Mouse (Mus musculus) retina, embryonic 14.5 days (tissue): ENCODE data around the gene Map3k10.
A peak's percentile ranks its signal among the peaks of the same experiment; 100 is the strongest.
"Not testable (repeated sequence)": the region's sequence is repeated elsewhere in the genome, so short reads cannot be mapped to it uniquely, and the experiment has no call there.

Source experiments
- DNase-seq: peaks from one replicate; pipeline ENCODE4 v3.0.0-alpha.2; 2015; ENCODE audit warnings: low spot score

Map3k10 gene

DNA sequence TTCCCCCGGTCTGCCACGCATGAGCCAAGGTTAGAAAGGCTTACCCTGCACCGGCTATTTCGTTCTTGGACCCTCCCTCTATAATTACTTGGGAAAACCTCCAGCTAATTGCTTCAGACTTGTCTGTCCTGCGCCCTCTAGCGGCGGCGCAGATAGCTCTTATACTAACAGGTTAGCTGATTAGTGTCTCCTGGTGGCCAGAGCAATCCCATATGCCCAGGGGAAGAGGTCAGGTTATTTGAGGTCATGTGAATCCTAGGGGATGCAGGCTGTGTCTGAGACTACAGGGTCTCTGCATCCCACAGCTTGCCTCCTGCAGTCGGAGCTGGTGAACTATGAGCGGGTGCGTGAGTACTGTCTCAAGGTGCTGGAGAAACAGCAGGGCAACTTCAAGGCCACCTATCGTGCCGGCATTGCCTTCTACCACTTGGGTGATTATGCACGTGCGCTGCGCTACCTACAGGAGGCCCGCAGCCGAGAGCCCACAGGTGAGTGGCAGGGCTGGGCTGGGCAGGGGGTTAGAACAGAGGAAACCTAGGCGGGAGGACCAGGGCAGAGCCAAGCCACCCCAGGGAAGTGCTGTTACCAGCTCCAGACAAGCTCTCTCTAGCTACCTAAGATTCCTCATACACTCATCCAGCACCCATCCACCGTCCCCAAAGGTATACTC, 19.7 kb downstream of the Map3k10 start:
- DNase-seq = peak; percentile 55

DNA sequence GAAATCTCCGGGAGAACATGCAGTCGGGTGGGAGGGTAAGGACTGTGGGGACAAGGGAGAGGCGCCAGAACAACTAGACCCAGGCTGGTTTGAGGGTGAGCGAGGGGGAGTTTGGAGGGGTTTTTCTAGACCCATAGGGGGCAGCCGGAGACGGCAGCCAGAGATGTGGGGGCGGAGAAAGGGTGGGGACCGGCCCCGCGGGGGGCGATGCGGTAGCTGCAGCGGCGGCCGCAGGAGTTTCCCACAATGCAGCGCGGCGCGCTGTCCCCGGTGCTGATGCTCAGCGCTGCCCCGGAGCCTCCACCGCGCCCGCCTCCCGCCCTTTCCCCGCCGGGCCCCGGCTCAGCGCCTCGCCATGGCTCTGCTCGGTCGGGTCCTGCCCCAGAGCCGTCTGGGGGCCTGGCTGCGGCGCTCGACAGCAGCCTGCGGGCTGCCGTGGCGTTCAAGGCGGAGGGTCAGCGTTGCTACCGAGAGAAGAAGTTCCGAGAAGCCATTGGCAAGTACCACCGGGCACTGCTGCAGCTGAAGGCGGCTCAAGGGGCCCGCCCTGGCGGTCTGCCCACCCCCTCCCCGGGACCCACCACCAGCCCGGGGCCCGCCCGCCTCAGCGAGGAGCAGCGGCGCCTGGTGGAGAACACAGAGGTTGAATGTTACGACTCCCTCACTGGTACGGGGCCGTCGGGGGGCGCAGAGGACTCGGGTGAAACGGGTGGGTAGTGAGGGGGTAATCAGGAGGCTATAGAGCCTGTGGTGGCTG, 20.5 kb downstream of the Map3k10 start, which contains the start of gene Ttc9b:
Ttc9b (plus strand) TSS at position 235 of the 757 bp plus-strand sequence.
- DNase-seq = peak; percentile 81

DNA sequence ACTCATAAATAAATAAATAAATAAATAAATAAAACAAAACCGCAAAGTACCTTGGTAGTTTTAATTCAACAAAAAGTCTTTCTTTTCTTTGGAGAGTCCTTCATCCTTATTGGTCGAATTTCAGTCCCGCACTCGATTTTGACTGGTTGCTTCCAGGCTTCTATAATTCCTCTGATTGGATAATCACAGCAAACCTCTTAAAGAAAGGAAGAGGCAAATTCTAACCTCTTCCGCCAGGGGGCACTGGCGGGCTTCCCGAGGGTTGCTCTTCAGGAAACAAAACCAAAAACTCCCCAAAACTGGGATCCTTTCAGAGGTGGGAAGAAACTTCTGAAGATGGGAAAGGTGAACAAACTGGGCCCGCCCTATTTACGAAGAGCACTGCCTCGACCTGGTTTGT, 23.4 kb downstream of the Map3k10 start:
- peak; percentile 91 for DNase-seq

DNA sequence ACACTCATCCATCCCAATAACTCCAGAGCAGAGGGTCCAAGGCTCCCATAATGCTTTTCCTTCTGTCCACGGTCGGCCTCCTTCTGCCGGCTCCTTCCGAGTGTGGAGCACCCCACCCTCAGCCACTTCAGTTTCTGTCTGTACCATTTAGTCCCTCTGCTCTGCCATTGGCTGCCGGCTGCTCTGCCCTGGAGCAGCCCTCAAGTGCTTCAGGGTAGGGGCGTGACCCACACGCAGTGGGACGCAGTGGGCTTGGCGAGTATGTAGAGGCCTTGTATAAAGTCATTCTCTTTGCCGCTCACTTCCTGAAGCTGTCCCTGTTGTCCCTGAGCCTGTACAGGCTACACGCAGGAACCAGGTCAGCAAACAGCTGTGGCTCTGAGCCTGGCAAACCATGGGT, 24.7 kb downstream of the Map3k10 start:
- no peak for DNase-seq

DNA sequence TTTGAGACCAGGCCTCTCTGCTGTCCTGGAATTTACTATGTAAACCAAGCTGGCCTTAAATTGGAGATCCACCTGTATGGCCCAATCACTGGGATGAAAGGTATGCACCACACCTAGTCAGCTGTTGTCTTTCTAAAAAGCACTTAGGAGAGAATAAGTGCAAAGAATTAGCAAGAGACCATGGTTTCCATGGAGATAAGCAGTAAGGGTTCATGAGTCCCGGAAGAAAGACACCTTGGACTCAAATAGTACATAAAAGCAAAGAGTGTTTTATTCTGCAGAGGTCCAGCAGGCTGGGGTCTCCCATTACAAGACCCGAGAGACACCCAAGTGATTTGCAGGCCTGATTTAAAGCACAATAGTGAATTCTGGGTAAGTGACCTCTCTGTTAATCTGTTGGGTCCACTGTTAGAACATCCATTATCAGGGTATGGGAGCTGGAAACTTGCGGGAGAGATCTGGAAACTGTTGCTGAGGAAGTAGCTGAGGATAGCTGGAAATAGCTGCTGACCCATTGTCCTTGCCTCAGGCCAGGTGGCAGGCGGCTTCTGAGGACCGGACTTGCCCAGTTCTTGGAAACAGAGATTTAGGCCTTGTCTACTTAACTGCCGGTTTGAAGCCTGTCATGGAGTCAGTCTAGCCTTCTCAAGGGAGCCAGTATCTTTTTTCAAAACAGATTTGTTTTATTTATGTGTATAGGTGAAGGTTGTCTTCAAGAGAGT, 27.0 kb downstream of the Map3k10 start:
- no peak for DNase-seq

DNA sequence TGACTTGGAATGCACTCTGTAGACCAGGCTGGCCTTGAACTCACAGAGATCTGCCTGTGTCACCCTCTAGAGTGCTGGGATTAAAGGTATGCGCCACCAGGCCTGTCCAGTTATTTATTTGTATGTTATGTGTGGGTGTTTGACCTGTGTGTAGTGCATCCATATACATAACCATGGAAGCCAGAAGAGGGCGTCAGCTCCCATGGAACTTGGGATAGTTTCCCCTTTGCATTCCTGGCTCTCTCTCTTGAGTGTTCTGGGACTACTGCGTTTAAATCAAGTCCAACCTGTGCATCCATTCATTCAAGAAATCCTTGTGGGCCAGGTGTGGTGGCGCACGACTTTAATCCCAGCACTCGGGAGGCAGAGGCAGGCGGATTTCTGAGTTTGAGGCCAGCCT, 27.9 kb downstream of the Map3k10 start:
- no peak for DNase-seq

DNA sequence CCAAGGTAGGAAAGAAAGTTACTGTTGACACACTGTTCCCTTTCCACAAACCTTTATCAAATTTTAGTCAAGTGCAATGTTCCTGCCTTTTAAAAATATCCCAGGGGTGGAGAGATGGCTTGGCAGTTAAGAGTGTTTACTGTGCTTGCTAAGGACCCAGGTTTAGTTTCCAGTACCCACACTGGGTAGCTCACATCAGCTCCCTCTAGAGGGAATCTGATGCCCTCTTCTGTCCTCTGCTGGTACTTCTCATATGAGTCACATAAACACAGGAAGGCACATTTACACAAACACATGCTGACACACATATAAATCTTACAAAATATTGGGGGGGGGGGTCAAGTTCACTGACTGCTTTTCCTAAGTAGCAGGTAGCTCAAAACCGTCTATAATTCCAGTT, 29.9 kb downstream of the Map3k10 start:
- DNase-seq = no peak

DNA sequence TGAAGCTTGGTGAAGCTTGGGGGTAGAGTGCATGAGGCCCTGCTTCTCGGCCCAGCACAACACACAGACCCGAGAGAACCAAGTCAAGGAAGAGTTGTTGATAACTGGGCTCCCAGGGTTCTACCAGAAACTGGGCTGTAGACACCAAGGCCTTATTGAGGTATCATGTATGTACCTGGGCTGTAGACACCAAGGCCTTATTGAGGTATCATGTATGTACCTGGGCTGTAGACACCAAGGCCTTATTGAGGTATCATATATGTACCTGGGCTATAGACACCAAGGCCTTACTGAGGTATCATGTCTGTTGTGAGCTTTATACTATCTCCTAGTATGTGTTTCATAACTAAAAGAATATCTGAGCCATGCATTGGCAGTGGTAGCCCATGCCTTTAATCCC, 39.3 kb downstream of the Map3k10 start:
- not testable (repeated sequence) for DNase-seq

DNA sequence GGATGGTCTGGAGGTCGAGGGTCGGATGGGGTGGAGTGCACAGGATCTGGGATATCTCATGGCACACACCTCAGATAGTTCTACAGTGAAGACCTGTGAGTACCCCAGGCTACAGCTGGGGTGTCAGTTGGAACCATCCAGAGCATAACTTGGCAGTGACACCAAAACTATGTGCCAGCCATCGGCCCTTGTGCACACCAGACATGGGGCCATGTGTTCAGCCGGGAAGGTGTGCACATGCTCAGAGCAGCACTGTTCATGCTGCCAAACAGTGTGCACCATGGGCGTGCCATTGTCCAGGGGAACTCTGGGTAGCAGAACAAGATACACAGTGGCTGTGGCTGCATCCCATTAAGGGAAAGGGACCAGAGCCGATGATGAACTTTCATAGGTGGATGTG, 39.7 kb downstream of the Map3k10 start:
- DNase-seq = no peak

DNA sequence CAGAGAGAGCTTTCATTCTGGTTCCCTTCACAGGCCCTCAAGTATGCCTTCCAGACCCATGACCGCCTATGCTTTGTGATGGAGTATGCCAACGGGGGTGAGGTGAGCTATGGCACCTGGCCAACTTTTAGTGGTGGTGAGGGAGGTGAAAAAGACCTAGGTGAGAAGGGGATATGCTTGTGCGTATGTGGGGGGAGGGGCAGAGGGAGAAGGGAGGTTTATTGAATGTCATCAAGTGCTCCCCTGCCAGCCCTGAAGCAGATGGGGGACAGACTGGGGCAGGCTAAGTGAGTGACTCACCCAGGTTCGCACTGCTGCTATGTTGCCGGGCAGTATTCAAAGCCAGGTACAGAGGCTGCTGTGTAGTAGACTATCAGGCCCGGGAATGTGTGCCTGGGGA, 41.2 kb downstream of the Map3k10 start:
- DNase-seq = no peak

DNA sequence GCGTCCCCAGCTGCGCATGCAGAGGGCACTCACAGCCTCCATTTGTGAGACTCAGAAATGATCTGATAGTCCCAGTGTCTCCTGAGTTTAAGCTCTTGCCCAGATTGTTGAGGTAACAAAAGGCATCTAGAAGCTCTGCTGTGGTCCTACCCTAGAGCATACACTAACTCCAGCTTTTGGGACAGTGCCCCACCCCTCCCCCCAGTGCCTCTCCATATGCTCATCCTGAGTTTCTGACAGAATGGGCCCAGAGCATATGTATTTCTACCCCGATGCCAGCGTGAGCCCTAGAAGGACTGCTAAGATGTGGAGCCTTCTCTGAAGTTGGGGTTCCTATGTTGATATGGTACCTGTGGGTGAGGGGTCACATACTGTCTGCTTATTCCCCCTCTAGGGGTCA, 43.0 kb downstream of the Map3k10 start:
- no peak for DNase-seq

DNA sequence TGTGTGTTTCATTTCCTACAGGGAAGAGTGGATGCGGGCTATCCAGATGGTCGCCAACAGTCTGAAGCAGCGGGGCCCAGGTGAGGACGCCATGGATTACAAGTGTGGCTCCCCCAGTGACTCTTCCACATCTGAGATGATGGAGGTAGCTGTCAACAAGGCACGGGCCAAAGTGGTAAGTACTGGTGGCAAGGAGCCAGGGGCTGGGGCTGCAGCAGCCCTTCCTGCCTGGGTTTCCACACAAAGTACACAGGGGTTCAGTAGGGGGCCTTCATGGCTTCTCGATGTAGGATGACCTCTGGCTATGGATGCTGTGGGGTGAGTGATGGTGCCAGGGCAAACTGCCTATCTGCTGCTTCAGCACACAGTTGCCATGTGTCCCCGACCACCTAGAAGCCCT, 45.6 kb downstream of the Map3k10 start:
- DNase-seq = not testable (repeated sequence)

DNA sequence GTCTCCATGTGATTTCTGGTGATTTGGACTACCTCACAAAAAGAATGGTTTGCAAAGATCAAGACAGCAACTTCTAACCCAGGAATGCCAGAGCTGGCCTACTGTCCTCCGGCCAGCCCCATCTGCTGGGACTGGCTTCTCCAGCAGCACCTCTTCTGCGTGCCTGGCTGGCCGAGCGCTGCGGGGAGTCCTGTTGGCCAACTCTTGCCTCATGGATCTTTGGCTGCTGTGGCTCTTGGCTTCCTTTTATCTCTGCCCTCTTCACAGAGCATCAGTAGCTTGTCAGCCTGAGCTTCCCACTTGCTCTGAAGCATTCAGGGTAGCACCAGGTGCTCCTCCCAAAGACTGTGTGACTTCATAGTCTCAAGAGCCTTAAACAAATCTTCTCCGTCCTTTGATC, 46.2 kb downstream of the Map3k10 start:
- no peak for DNase-seq

DNA sequence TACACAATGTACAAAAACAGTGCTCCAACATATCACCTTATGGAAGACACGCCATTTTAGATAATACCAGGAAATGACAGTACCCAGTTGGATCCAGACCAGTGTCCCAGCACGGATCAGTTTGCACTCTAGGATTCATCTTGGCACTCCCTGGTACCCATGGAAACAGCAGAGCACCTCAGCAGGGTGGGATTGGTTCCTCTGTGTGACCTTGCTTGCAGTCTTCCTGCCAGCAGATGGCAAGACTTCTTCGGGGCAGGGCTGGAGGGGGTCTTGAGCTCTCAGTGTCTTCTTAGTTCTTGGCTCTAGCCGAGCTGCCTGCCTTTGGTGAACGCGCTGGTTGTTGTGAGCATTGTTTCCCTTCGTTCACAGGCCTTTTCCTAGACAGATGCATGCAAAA, 46.7 kb downstream of the Map3k10 start:
- DNase-seq = no peak

DNA sequence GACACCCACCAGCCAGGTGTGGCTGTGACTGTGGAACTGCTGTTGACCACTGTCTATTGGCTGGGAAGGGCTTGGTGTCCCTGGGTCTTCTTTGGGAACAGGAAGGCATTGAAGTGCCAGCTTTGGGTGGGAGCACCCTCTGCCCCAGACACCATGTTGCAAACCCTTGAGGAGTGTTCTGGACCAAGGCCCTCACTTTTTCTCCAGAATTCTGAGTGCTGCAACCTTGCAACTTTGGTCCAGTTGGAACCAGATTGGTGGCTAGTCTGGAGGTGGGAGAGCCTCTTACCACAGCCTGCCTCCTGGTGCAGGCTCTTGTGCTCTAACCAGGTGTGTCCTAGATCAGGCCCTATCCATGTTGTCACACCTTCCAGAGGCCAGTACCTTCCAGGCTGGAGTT, 49.4 kb downstream of the Map3k10 start:
- no peak for DNase-seq

DNA sequence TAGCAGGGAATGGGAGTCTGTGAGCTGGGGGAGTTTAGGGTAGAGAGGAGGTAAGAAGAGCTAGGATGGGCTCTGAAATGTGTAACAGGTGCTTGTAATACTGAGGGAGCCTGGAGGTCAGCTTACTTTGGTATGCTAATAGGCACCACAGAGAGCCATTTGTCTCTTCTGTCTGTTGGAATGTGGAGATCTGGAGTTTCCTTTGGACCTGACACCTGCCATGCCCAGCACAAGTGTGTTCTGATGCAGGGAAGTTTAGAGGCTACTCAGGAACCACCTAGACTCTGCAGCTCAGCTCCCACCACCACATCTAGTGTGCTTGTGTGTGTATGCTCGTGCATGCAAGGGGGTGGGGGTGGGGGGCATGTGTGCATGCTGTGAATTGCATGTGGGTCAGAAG, 52.2 kb downstream of the Map3k10 start:
- no peak for DNase-seq

DNA sequence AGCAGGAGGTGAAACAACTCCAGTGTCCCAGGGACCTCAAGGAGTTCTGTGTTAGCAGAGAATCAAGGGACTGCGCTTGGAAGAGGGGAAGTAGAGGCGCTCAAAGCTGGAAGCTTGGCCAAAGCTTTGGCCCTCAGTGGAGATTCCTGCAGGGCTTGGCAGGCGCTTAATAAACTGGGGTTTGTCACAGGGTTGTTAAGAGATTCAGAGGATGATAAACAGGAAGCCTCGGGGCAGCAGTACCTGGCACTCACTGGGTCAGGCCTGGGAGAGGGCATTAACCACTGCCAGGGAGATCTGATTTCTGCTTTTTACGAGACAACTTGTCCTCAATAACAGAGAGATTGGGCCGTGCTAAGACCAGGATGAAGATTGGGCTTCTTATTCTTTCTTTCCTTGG, 53.4 kb downstream of the Map3k10 start:
- DNase-seq = no peak

DNA sequence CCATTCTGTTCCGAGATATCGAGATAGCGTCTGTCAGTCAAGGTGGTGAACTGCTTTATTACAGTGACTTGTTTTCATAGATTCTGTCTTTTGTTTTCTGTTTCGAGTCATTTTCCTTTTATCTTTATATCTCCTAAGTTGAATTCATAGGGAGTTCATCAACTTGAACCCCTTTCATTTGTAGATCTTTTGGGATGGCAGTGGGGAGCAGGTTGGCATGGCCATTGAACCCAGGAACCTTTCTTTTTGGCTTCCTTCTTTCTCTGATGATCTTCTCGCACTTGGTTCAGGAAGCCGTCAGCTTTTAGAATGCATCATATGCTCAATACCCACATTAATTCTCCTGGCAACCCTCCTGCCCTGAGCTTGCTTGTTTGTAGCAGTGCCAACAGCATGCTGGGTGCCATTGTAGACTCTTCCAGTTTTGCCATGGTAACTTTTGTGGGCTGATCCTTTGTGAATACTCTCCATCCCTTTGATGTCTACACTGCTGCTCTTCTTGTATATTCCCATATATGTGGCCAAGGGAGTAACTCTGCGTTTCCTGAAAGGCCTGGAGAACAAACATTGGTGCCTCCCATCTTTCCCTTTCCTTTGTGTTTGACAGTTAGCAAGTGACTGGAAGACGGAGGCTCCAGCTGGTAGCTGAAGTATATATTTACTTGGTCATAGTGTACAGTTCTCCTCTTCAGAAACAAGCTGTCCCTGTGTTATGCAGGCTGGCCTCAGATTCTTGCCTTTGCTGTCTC, 60.5 kb downstream of the Map3k10 start:
- DNase-seq = no peak

DNA sequence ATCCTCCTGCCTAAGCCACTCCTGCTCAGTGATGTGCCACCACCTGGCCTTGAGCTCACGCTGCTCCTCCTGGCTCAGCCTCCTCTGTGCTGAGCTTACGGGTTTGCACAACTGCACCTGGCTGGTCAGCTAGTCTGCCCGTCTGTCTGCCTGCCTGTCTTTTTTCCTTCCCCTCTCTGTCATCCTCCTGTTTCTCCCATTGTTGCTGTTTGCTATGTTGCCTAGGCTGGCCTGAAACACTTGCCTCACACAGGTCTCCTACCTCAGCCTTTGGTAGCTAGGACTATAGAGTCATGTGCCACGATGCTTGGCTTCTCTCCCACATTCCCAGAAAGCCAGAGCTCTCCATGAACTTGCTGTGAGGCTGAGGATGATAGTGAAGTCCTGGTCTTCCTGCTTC, 61.5 kb downstream of the Map3k10 start:
- DNase-seq = no peak

DNA sequence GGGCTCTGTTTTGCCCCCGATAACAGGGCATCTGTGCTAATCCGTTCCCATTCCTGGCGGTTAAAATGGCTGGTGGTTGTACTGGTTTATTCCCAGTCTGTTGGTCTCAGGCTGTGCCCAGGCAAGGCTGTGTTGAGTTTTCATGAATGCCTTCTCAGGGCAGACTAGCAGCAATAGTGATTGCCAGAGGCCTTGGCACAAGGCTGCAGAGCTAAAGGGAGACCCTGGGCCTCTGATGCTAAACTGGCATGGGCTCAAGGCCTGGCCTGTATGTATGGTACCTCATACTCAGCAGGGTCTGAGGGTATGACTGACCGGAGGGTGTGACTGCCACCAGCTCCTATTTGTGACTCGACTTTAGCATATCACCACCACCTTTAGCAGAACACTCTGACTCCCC, 63.5 kb downstream of the Map3k10 start:
- DNase-seq = no peak

DNA sequence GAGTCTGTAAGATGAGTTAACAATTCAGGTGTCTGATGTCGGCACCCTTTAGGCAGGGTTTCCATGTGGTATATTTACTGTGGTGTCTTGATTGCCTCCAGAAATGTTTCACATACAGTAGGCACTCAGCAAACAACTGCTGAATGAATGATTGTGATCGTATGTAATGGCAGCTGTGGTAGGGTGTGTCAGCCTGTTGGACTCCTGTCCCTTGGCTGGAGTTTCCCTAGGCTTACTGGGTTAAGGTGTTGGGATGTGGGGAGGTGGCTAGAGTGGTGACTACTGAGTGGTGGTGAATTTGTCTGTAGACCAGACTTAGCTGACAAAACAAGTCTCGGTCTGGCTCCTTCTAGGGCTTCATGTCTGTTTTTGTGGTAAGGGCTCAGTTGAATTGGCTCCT, 64.0 kb downstream of the Map3k10 start:
- no peak for DNase-seq

DNA sequence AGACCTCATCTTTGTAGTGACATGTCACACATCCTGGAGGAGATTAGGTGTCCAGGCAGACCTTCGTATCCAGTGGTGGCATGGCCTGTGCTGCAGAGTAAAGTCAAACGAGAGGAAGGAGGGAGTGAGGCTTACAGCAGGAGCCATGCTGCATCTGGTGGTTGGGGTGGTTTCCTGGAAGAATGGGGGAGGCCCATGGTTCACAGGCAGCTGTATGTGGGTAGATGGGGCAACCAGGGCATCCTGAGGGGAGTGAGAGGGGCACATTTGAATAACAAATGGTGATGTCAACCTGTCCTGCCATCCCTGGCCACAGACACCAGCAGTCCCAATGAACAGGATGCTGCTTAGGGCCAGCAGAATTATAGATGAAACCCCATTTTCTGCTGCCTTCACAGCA, 64.7 kb downstream of the Map3k10 start:
- no peak for DNase-seq
